Mouse (Mus musculus) hindbrain, embryonic 14.5 days (tissue): ENCODE measurements around the gene Rcc2. TPM values are rescaled to one million over a fixed set of nuclear protein-coding genes. Genes with fewer than 3 reads are reported as not detected.

Experiments used
- ATAC-seq: fragments of 200-750 bp; cut with Nextera tagmentation; 2 replicates; pipeline ENCODE4 v1.8.0; 2017; ENCODE audit warnings: moderate number of reproducible peaks, mild to moderate bottlenecking, moderate TSS enrichment, moderate library complexity; ENCODE audit not compliant: low FRiP score
- DNase-seq: peaks from one replicate; pipeline ENCODE4 v3.0.0-alpha.2; 2015; ENCODE audit warnings: low spot score
- H3K27ac ChIP-seq: fragments of 300-500 bp; sonication (generic); 2 replicates; pipeline ENCODE4 v1.5.1; 2014; ENCODE audit warnings: mild to moderate bottlenecking, moderate library complexity
- H3K27me3 ChIP-seq: fragments of 300-500 bp; sonication (generic); 2 replicates; pipeline ENCODE4 v1.6.1; 2014; ENCODE audit warnings: mild to moderate bottlenecking, low read length, mixed read lengths; ENCODE audit not compliant: control insufficient read depth, insufficient read depth
- H3K36me3 ChIP-seq: fragments of 300-500 bp; sonication (generic); replicated peaks from 2 replicates; pipeline ENCODE4 v1.6.1; 2014; ENCODE audit not compliant: control insufficient read depth, insufficient read depth
- H3K4me1 ChIP-seq: fragments of 300-500 bp; sonication (generic); replicated peaks from 2 replicates; pipeline ENCODE4 v1.6.1; 2014; ENCODE audit warnings: antibody characterized with exemption, low read length, mixed read lengths; ENCODE audit not compliant: control insufficient read depth, insufficient read depth
- H3K4me2 ChIP-seq: fragments of 300-500 bp; sonication (generic); replicated peaks from 2 replicates; pipeline ENCODE4 v1.6.1; 2014; ENCODE audit warnings: mild to moderate bottlenecking, moderate library complexity
- H3K4me3 ChIP-seq: fragments of 300-500 bp; sonication (generic); replicated peaks from 2 replicates; pipeline ENCODE4 v1.5.1; 2014; ENCODE audit warnings: mild to moderate bottlenecking, low read length
- H3K9ac ChIP-seq: fragments of 300-500 bp; sonication (generic); 2 replicates; pipeline ENCODE4 v1.6.1; 2014
- H3K9me3 ChIP-seq: fragments of 300-500 bp; sonication (generic); 2 replicates; pipeline ENCODE4 v1.6.1; 2016; ENCODE audit warnings: low read length; ENCODE audit not compliant: control insufficient read depth
- WGBS: fragments of 180-500 bp; shearing (Covaris S2); extraction: QIAGEN DNeasy Blood & Tissue Kit; methylation state at CpG from one replicate; pipeline ENCODE4 v1.1.7; 2014; 5-methylcytosine and 5-hydroxymethylcytosine counted together
- polyA plus RNA-seq: library from polyadenylated mRNA; unstranded; fragments of >200 nt; fragmentation: Nextera tagmentation; extraction: Ambion mirVana; gene quantifications from 2 replicates; pipeline ENCODE4 v1.2.1, GENCODE M21; 2014

Rcc2 gene
- polyA plus RNA-seq, 1 experiment from 2014 or later: 13.8 TPM

DNA sequence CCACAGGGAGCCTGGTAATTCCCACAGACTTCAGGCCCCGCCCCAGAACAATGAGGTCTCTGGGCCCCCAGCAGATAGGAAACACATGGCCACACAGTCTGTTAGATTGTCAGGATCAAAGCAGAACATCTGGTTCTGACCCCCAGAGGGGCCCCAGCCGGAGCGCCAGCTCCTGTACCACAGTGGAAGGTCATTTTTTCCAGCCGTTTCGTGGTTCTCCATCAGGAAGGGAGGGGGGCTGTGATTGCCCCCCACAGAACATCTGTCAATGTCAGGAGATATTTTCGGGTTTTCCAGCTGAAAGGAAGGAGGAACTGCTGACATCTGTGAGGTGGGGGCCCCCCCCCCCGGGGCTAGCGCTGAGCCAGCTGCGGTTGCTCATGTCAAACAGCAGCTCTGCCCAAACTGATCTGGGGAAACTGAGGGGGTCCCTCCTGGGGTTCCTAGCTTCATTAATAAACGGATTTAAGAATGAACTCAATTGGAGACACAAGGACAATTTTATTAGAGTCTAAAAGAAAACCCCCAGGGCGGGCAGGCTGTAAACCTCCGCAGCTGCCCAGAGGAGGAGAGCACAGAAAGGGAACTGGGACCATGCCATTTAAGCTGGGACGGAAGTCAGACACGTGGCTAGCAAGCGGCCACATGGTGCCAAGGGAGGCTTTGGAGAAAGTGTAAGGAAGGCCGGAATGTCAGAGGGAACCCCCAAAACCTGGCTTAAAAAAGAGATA, 16.0 kb upstream of the Rcc2 start:
- 0 out of 2 replicates have a peak, but pooled peaks cover 4% of the 10 kb centered on the region for H3K27me3 ChIP-seq
- DNase-seq: no peak
- peaks cover 11% of the 10 kb centered on the region for H3K4me1 ChIP-seq
- no peaks in the 10 kb centered on the region for H3K9me3 ChIP-seq
- no peak overlapping the region for H3K27ac ChIP-seq
- 10% methylated on average over 16 of the region's 16 CpGs for WGBS
- no peak overlapping the region for H3K9ac ChIP-seq
- ATAC-seq: 0 out of 2 replicates have a peak, but pooled peaks have one; percentile 37
- no peaks in the 10 kb centered on the region for H3K36me3 ChIP-seq
- H3K4me3 ChIP-seq: no peak overlapping the region
- peak overlapping the region; percentile 37 for H3K4me2 ChIP-seq

DNA sequence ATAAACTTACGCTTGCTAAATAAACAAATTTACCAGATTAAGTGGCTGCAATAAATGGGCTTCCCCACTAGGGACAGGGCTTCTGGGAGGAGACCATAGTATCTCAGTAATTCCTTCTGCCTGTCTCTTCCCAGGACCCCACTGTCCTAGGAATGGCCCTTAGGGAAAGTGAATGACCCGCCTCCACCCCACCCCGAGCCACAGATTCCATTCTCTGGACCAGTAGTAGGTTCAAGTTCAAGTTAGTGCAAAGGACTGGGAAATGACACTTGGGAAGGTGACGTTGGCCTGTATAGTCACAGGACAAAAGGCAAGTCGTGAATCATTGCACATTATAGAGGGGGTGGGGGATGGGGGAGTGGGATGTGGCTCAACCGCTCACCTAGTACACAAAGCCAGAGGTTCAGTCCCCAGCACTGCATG, 15.4 kb upstream of the Rcc2 start:
- no peaks in the 10 kb centered on the region for H3K9me3 ChIP-seq
- H3K36me3 ChIP-seq: no peaks in the 10 kb centered on the region
- 0 out of 2 replicates have a peak, but pooled peaks cover 4% of the 10 kb centered on the region for H3K27me3 ChIP-seq
- no peak overlapping the region for H3K4me3 ChIP-seq
- DNase-seq (no peak), ATAC-seq (no peak)
- H3K4me1 ChIP-seq: peaks cover 11% of the 10 kb centered on the region
- 37% methylated on average over 6 of the region's 6 CpGs for WGBS
- no peak overlapping the region for H3K9ac ChIP-seq
- H3K4me2 ChIP-seq: 0 out of 2 replicates have a peak overlapping the region, but pooled peaks have one; percentile 37
- no peak overlapping the region for H3K27ac ChIP-seq

DNA sequence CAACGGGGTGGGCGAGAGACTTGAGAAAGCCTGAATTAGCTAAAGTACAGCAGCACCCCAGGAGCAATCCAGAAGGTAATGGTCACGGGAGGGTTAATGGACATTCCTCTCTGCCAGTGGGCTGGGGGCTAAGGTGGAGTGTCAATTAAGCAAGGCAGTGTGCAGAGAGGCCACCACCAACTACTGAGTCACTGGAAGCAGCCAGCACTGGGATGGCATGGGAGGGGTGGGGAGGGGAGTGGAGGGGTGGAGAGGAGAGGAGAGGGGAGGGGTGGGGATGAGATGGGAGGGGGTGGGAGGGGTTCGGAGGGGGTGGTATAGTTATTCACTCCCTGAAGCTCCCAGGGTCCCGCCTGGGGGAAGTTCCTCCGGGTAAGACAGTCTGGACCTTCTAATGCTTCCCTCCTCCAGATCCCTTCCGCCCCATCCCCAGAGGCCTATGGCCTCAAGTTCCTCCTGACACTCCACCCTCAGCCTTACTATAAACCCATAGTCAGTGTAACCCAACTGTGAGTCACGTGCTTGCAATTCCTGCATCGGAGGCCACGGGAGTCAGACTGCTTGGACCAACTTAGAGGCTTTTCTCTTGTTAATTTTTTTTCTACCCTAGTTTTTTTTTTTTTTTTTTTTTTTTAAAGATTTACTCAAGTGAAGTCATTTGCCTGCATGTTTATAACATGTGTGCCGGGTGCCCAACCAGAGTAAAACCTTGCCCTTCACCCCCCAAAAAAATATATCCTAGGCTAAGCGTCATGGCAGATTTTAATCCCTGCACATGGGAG, 12.1 kb upstream of the Rcc2 start:
- no peak overlapping the region for H3K27ac ChIP-seq
- WGBS: 71% methylated on average over 11 of the region's 12 CpGs
- no peak overlapping the region for H3K4me3 ChIP-seq
- no peaks in the 10 kb centered on the region for H3K36me3 ChIP-seq
- no peak for ATAC-seq
- H3K4me2 ChIP-seq: no peak overlapping the region
- 0 out of 2 replicates have a peak, but pooled peaks cover 4% of the 10 kb centered on the region for H3K27me3 ChIP-seq
- no peak for DNase-seq
- no peak overlapping the region for H3K9ac ChIP-seq
- H3K4me1 ChIP-seq: peaks cover 11% of the 10 kb centered on the region
- no peaks in the 10 kb centered on the region for H3K9me3 ChIP-seq

DNA sequence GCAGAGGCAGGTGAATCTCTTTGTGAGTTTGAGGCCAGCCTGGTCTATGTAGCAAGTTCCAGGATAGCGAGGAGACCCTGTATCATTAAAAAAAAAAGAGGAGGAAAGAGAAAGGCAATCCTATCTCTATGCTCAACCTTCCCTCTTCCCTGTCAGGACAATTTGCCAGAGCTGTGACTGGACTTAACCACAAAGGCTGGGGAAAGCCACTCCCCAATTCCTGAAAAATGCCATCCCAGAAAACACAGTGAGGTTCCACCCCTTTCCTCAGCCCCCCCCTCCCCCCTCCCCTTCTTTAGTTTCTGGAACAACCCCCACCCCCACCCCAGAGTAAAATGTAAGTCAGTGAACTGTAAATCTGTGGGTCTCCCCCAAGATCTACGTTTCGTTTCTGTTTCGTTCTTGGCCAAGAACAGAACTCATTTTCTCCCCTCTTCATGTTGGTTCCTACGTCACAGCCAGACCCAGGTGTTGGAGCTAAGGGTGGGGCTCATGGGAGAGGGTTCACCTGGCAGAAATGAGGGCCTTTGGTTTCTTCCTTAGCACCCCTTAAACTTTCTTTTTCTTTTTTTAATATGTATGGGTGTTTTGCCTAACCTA, 11.4 kb upstream of the Rcc2 start:
- Histone ChIP-seq H3K4me2 (no peak overlapping the region), H3K4me3 (no peak overlapping the region), H3K36me3 (no peaks in the 10 kb centered on the region), H3K4me1 (peaks cover 11% of the 10 kb centered on the region), H3K9ac (no peak overlapping the region), H3K27ac (no peak overlapping the region), H3K9me3 (no peaks in the 10 kb centered on the region), H3K27me3 (0 out of 2 replicates have a peak, but pooled peaks cover 4% of the 10 kb centered on the region)
- ATAC-seq (no peak), DNase-seq (no peak)
- whole genome bisulfite sequencing: 91% methylated on average over 5 of the region's 5 CpGs

DNA sequence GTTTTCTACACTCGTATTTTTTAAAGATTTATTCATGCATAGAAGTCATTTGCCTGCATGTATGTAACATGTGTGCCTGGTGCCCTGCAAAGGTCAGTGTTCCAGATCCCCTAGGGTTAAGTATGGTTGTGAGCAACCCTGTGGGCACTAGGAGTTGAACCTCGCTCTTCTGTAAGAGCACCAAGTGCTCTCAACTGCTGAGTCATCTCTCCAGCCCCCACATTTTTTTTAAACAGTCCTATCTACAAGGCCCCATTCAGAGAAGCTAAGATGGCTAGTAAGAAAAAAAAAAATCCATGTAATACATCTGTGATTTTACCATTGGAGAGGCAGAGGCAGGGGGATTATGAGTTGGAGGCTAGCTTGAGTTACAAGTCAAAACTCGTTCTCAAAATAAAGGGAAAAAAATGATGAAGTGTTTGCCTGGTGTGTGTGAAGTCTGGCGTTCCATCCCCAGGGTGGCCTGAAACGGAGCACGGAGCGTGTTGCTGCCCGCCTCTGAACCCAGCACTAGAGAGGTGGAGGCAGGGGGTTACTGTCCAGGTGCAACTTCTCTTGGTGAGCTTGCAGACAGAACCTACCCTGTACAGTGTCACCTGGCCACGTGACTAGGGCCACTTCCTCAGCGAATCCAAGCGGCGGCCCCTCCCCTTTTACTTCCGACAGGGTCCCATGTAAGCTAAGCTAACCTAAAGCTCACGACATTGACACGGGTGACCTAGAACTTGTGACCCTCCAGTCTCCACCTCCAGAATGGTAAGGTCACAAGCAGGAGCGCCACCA, 10.3 kb upstream of the Rcc2 start:
- ATAC-seq: no peak
- no peaks in the 10 kb centered on the region for H3K9me3 ChIP-seq
- WGBS: 78% methylated on average over 16 of the region's 16 CpGs
- H3K27ac ChIP-seq: no peak overlapping the region
- no peaks in the 10 kb centered on the region for H3K4me1 ChIP-seq
- no peak for DNase-seq
- H3K4me3 ChIP-seq: no peak overlapping the region
- H3K4me2 ChIP-seq: no peak overlapping the region
- H3K27me3 ChIP-seq: no peaks in the 10 kb centered on the region
- H3K36me3 ChIP-seq: no peaks in the 10 kb centered on the region
- no peak overlapping the region for H3K9ac ChIP-seq

DNA sequence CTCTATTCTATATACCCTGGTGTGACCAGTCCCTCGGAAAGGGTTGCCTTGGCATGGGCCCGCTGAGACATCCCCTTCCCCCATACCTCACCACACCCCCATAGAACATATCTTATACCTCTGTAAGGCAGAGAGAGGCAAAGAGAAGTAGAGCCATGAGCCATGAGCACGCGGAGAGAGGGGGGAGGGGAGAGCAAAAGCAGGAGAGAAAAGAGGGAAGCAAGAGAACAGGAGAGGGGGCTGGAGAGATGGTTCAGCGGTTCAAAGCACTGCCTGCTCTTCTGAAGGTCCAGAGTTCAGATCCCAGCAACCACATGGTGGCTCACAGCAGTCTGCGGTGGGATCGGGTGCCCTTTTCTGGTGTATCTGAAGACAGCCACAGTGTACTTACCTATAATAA, 8.9 kb upstream of the Rcc2 start:
- H3K27ac ChIP-seq: no peak overlapping the region
- no peak overlapping the region for H3K9ac ChIP-seq
- no peak for ATAC-seq
- no peaks in the 10 kb centered on the region for H3K9me3 ChIP-seq
- no peak overlapping the region for H3K4me3 ChIP-seq
- no peak overlapping the region for H3K4me2 ChIP-seq
- no peaks in the 10 kb centered on the region for H3K36me3 ChIP-seq
- 69% methylated on average over 7 of the region's 7 CpGs for WGBS
- H3K4me1 ChIP-seq: no peaks in the 10 kb centered on the region
- H3K27me3 ChIP-seq: no peaks in the 10 kb centered on the region
- no peak for DNase-seq

DNA sequence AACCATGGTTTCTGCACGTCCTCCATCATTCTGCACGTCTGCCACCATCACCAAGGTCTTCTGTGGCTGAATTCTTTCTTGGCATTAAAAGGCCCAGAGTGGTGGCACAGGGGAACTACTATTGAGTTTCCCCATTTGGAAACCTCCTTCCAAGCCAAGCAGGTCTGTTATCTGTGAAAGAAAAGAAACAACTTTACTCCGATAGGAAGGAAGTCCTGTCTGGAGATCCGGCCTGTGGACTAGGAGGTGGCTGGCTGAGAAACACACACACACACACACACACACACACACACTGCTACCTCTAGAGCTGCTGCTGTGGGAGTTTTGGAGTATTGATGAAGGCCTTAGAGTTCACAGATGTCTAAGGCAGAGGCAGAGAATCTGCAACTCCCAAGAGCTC, 6.8 kb upstream of the Rcc2 start:
- peaks cover 5% of the 10 kb centered on the region for H3K27me3 ChIP-seq
- H3K4me1 ChIP-seq: no peaks in the 10 kb centered on the region
- no peak for DNase-seq
- H3K4me3 ChIP-seq: no peak overlapping the region
- H3K36me3 ChIP-seq: no peaks in the 10 kb centered on the region
- ATAC-seq: no peak
- no peak overlapping the region for H3K4me2 ChIP-seq
- no peaks in the 10 kb centered on the region for H3K9me3 ChIP-seq
- H3K27ac ChIP-seq: no peak overlapping the region
- 88% methylated on average over 4 of the region's 4 CpGs for WGBS
- no peak overlapping the region for H3K9ac ChIP-seq

DNA sequence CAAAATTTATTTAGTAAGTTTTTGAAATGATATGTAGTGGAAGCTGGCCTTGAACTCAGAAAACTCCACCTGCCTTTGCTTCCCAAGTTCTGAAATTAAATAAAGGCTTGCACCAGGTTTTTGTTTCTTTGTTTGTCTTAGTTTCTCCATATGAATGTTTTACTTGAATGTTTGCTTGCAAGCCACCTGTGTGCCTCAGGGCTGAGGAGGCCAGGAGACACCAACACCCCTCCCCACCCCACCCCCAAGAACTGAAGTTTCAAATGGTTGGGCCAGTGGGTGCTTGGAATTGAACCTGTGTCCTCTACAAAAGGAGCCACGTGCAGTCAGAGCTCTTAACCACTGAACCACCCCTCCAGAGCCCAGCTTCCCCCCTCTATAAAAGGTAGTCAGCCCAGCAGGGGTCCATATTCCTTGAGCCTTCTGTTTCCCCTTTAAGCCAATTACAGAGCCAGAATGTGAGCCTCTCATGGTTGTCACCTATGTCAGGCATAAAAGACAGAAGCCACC, 5.7 kb upstream of the Rcc2 start:
- H3K4me2 ChIP-seq: no peak overlapping the region
- no peak overlapping the region for H3K27ac ChIP-seq
- ATAC-seq: no peak
- WGBS: 29% methylated on average over 1 of the region's 1 CpGs
- H3K27me3 ChIP-seq: peaks cover 16% of the 10 kb centered on the region
- no peak for DNase-seq
- H3K9me3 ChIP-seq: no peaks in the 10 kb centered on the region
- H3K4me3 ChIP-seq: no peak overlapping the region
- no peak overlapping the region for H3K9ac ChIP-seq
- 0 out of 2 replicates have a peak, but pooled peaks cover 2% of the 10 kb centered on the region for H3K4me1 ChIP-seq
- no peaks in the 10 kb centered on the region for H3K36me3 ChIP-seq
